Mouse (Mus musculus): ENCODE measurements around the gene Uba52.
A peak's percentile ranks its signal among the peaks of the same experiment; 100 is the strongest.

The Uba52 gene

GRCm38 (mm10) chr8:70504851-70505250 is 5.8 kb downstream of the Uba52 start:
- DNase-seq (ENCODE audit: low read depth in 2 of 2, low spot score in 2 of 2): peak; percentile 81 to 87

- no peak for DNase-seq (ENCODE audit: low read depth in 2 of 2, low spot score in 2 of 2)
Measured at GRCm38 (mm10) chr8:70504291-70504716, 6.3 kb downstream of the Uba52 start.

- peak; percentile 45 to 49 for DNase-seq (ENCODE audit: low read depth in 2 of 2, low spot score in 2 of 2)
Measured at GRCm38 (mm10) chr8:70503062-70503750, 7.4 kb downstream of the Uba52 start.

DNA sequence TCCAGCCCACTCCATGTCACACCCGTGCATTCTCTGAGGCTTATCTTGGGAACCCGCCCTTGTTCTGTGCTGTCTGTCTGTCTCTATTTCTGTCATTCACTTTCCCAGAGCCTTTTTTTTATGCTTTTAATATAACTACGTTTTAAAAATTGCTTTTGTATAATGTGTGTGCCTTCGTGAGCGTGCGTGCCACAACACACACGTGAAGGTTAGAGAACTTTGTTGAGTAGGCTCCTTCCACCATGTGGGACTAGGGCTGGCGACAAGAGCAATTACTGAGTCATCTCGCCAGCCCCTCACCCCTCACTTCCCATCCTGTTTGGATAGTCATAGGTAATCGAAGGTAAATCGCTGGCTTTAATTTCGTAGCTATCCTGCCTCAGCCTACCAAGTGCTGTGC is 8.1 kb downstream of the Uba52 start:
- no peak for DNase-seq (ENCODE audit: low read depth in 2 of 2, low spot score in 2 of 2)

GRCm38 (mm10) chr8:70501820-70502529 is 8.6 kb downstream of the Uba52 start:
- no peak for DNase-seq (ENCODE audit: low read depth in 2 of 2, low spot score in 2 of 2)

- DNase-seq (ENCODE audit: low read depth in 2 of 2, low spot score in 2 of 2): no peak
Measured at GRCm38 (mm10) chr8:70500386-70501301, 10.0 kb downstream of the Uba52 start.

DNA sequence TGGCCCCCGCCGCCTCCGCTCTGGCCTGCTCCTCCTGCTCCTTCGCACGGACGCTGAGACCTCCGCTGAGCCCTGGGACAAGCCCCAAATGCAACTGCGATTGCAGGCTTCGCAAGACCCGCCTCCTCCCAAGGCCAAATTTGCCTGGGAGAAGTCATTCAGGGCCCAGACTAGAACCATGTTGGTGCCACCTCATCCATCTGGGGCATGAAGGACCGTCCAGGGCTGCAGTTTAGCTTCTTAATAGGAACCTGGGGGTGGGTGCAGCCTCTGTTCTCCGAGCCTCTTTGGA is 14.9 kb downstream of the Uba52 start:
- no peak for DNase-seq (ENCODE audit: low read depth in 2 of 2, low spot score in 2 of 2)

- no peak for DNase-seq (ENCODE audit: low read depth in 2 of 2, low spot score in 2 of 2)
Measured at GRCm38 (mm10) chr8:70495001-70495770, 15.4 kb downstream of the Uba52 start.

GRCm38 (mm10) chr8:70494416-70494945 is 16.1 kb downstream of the Uba52 start:
- no peak for DNase-seq (ENCODE audit: low read depth in 2 of 2, low spot score in 2 of 2)

- no peak for DNase-seq (ENCODE audit: low read depth in 2 of 2, low spot score in 2 of 2)
Measured at GRCm38 (mm10) chr8:70493692-70494415, 16.7 kb downstream of the Uba52 start.

GRCm38 (mm10) chr8:70492664-70493640 is 17.6 kb downstream of the Uba52 start, which contains the start of gene Crlf1:
Crlf1 (plus strand) TSS chr8:70493158.
- no peak for DNase-seq (ENCODE audit: low read depth in 2 of 2, low spot score in 2 of 2)

- no peak for DNase-seq (ENCODE audit: low read depth in 2 of 2, low spot score in 2 of 2)
Measured at GRCm38 (mm10) chr8:70490880-70491495, 19.6 kb downstream of the Uba52 start.

DNA sequence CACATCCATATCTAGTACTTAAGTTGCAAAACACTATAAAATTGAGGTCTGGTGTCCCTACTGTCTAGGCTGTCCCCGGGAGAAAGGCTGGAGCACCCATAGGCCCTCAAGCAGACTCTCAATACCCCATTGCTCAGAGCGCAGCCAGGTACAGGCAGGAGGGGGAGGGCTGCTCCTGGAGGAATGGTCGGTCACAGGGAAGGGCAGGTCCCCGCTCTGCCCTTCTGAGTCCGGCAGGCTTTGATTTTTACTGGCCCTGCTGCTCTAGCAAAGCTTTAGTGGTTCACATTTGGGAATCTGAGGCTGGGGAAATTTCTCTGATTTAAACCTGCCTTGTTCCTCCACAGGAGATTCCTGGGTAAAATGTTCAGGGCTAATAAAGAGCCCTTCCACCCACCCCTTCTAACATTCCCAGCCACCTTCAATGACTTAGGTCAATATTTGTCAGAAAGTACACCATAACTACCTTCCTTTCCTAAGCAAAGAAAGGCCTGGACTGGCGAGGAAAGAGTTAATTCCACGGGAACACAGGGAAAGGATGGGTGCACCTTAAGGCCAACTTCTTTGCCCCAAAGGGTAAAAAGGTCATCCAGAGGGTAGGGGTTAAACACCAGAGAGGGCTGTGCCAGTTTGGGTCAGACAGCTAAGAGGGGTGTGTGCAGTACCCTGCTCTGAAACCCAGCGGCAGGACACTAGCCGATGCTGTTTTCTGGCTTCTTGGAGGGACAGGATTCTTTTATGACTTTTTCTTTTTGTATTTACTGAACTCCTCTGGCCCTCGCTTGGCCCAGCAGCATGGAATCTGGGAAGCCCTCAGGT is 20.3 kb downstream of the Uba52 start:
- no peak for DNase-seq (ENCODE audit: low read depth in 2 of 2, low spot score in 2 of 2)

GRCm38 (mm10) chr8:70489576-70489975 is 21.0 kb downstream of the Uba52 start:
- no peak for DNase-seq (ENCODE audit: low read depth in 2 of 2, low spot score in 2 of 2)

DNA sequence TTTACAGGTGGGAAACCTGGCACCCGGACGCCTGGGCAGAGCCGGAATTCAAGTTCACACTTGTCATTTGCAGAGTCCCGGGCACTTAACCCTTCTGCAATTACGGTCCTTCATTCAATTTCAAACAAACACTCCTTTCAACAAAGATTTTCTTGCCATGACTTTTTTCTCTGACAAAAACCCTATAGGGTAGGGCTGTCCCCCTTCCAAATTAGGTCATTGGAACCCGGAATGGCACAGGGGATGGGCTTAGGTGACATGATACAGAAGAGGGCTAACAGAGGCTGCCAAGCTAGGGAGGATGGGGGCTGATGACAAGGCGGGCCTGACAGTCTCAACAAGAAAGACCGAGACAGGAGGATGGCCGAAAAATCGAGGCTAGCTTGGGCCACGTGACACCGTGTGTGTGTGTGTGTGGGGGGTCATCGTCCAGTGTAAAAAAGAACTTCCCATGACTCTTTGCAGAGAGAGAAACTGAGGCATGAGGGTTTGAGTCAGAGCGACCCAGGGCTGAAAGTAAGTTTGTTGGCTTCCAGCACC is 21.6 kb downstream of the Uba52 start:
- no peak for DNase-seq (ENCODE audit: low read depth in 2 of 2, low spot score in 2 of 2)

DNA sequence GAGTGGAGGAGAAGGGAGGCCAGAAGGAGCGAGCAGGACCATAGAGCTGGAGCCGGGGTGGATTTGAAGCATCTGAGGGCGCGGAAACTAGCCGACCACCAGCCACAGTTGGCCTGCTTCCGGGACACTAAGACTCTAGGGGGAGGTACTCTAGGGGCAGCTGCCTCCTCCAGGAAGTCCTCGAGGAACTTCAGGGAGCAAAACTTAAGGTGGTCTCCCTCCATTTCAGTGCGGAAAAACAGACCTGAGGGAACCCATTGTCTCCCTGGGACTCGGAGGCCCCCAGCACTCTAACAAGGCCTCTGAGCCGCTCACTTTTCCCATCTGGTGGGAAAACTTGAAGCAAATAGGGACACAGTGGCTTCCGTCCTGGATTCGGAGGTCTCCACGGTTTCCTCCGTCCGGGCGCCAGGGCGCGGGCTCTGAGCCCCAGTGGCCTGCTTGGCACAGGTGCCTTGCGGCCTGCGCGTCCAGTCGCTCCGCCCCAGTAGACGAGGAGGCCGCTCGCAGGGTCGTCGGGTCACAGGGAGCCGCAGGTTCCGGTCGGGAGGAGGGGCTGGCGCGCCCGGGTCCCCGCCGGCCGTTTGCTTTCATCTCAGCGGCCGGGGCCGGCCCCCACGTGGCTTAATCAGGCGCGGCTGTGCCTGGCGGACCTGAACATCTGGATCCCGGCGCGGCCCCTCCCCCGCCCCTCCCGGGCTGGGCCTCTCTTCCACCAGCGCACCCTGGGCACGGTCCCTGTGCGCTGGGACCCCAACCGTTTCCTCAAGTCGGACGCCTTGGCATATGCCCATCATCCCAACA is 22.4 kb downstream of the Uba52 start:
- no peak for DNase-seq (ENCODE audit: low read depth in 2 of 2, low spot score in 2 of 2)
